ENCODE assay signal across 13 mouse cellular contexts in genomic region chr2:173563336-173563735, GRCm38 (mm10). TPM values are rescaled to one million over a fixed set of nuclear protein-coding genes. Genes with fewer than 3 reads are reported as not detected.
DNase-seq lines count a peak whose midpoint lies in the region; ATAC-seq and TF ChIP-seq lines count a peak whose summit lies in the region.
"Had no signal": no experiment of that assay in that cellular context is flagged by ENCODE, and none has a peak within 500 bp of the region (broad histone marks: within the 10 kb centered on the region; RNA-seq: fewer than 3 reads in every experiment).

No protein-coding gene starts in this region.

- TF ChIP-seq CTCF in kidney, postnatal 0 days (IDR thresholded peaks at IDR 0.05; ENCODE audit: low read depth): peak; percentile 67

- H3K36me3 ChIP-seq in kidney, postnatal 0 days (ENCODE audit: insufficient read depth, low read length): no peaks in the 10 kb centered on the region
- H3K36me3 ChIP-seq in kidney, embryonic 15.5 days: no peaks in the 10 kb centered on the region
- no peaks in the 10 kb centered on the region for H3K36me3 ChIP-seq in neural tube, embryonic 11.5 days (ENCODE audit: control insufficient read depth, insufficient read depth, low read length)
- H3K36me3 ChIP-seq in neural tube, embryonic 15.5 days: no peaks in the 10 kb centered on the region
- no peaks in the 10 kb centered on the region for H3K36me3 ChIP-seq in stomach, embryonic 15.5 days
- H3K36me3 ChIP-seq in heart, embryonic 10.5 days: no peaks in the 10 kb centered on the region
- H3K36me3 ChIP-seq: embryonic facial prominence, embryonic 12.5 days; G1E; liver, embryonic 13.5 days had no signal

- H3K4me2 ChIP-seq in kidney, postnatal 0 days (ENCODE audit: low read length): no peak overlapping the region
- no peak overlapping the region for H3K4me2 ChIP-seq in kidney, embryonic 15.5 days
- H3K4me2 ChIP-seq in neural tube, embryonic 11.5 days (ENCODE audit: low read depth): no peak overlapping the region
- H3K4me2 ChIP-seq in neural tube, embryonic 15.5 days: no peak overlapping the region
- no peak overlapping the region for H3K4me2 ChIP-seq in stomach, embryonic 15.5 days
- H3K4me2 ChIP-seq: embryonic facial prominence, embryonic 12.5 days; liver, embryonic 13.5 days had no signal

- H3K27me3 ChIP-seq in kidney, postnatal 0 days (ENCODE audit: insufficient read depth, low read length): no peaks in the 10 kb centered on the region
- peaks cover 9% of the 10 kb centered on the region; the same call in 1 of the 2 replicates for H3K27me3 ChIP-seq in kidney, embryonic 15.5 days
- no peaks in the 10 kb centered on the region for H3K27me3 ChIP-seq in neural tube, embryonic 11.5 days (ENCODE audit: control insufficient read depth, insufficient read depth, low read length)
- no peaks in the 10 kb centered on the region for H3K27me3 ChIP-seq in neural tube, embryonic 15.5 days (replicated peaks)
- H3K27me3 ChIP-seq in stomach, embryonic 15.5 days (replicated peaks): no peaks in the 10 kb centered on the region
- H3K27me3 ChIP-seq in heart, embryonic 10.5 days (ENCODE audit: insufficient read depth, poor library complexity, severe bottlenecking): no peaks in the 10 kb centered on the region; the same call in 1 of the 2 replicates
- H3K27me3 ChIP-seq: embryonic facial prominence, embryonic 12.5 days; liver, embryonic 13.5 days had no signal

- 0 out of 2 replicates have a peak, but pooled peaks cover 3% of the 10 kb centered on the region for H3K4me1 ChIP-seq in kidney, postnatal 0 days (replicated peaks; ENCODE audit: insufficient read depth, low read length)
- peaks cover 28% of the 10 kb centered on the region for H3K4me1 ChIP-seq in kidney, embryonic 15.5 days
- H3K4me1 ChIP-seq in neural tube, embryonic 11.5 days (ENCODE audit: control insufficient read depth, insufficient read depth, low read length): no peaks in the 10 kb centered on the region
- peaks cover 10% of the 10 kb centered on the region for H3K4me1 ChIP-seq in neural tube, embryonic 15.5 days
- H3K4me1 ChIP-seq in stomach, embryonic 15.5 days: peaks cover 9% of the 10 kb centered on the region
- H3K4me1 ChIP-seq in heart, embryonic 10.5 days: peaks cover 9% of the 10 kb centered on the region; the same call in 1 of the 2 replicates
- H3K4me1 ChIP-seq: embryonic facial prominence, embryonic 12.5 days; liver, embryonic 13.5 days had no signal

- H3K9ac ChIP-seq in kidney, postnatal 0 days (ENCODE audit: low read depth, low read length): no peak overlapping the region
- H3K9ac ChIP-seq in kidney, embryonic 15.5 days: no peak overlapping the region
- H3K9ac ChIP-seq in neural tube, embryonic 11.5 days (ENCODE audit: low read length): no peak overlapping the region
- H3K9ac ChIP-seq in neural tube, embryonic 15.5 days (replicated peaks): no peak overlapping the region
- no peak overlapping the region for H3K9ac ChIP-seq in stomach, embryonic 15.5 days
- H3K9ac ChIP-seq: embryonic facial prominence, embryonic 12.5 days; liver, embryonic 13.5 days had no signal

- WGBS in kidney, postnatal 0 days: 64% methylated on average over 7 of the region's 7 CpGs
- 78% methylated on average over 7 of the region's 7 CpGs for WGBS in kidney, embryonic 15.5 days
- WGBS in neural tube, embryonic 11.5 days: 76% methylated on average over 7 of the region's 7 CpGs
- 70% methylated on average over 7 of the region's 7 CpGs for WGBS in neural tube, embryonic 15.5 days
- WGBS in stomach, embryonic 15.5 days: 57% methylated on average over 7 of the region's 7 CpGs
- 68% methylated on average over 7 of the region's 7 CpGs for WGBS in heart, embryonic 10.5 days

- H3K9me3 ChIP-seq in kidney, postnatal 0 days (replicated peaks; ENCODE audit: low read length): no peaks in the 10 kb centered on the region
- no peaks in the 10 kb centered on the region for H3K9me3 ChIP-seq in kidney, embryonic 15.5 days (replicated peaks)
- no peaks in the 10 kb centered on the region for H3K9me3 ChIP-seq in neural tube, embryonic 11.5 days (ENCODE audit: control insufficient read depth, low read length)
- H3K9me3 ChIP-seq in neural tube, embryonic 15.5 days (replicated peaks): no peaks in the 10 kb centered on the region
- no peaks in the 10 kb centered on the region for H3K9me3 ChIP-seq in stomach, embryonic 15.5 days
- H3K9me3 ChIP-seq in heart, embryonic 10.5 days: no peaks in the 10 kb centered on the region
- H3K9me3 ChIP-seq: embryonic facial prominence, embryonic 12.5 days; liver, embryonic 13.5 days had no signal

- H3K4me3 ChIP-seq in kidney, postnatal 0 days (replicated peaks; ENCODE audit: low read depth, low read length): no peak overlapping the region
- H3K4me3 ChIP-seq in kidney, embryonic 15.5 days (replicated peaks): no peak overlapping the region
- H3K4me3 ChIP-seq in neural tube, embryonic 11.5 days (ENCODE audit: low read depth, low read length): no peak overlapping the region
- H3K4me3 ChIP-seq in neural tube, embryonic 15.5 days (replicated peaks): no peak overlapping the region
- H3K4me3 ChIP-seq in stomach, embryonic 15.5 days (replicated peaks): no peak overlapping the region
- H3K4me3 ChIP-seq in heart, embryonic 10.5 days: no peak overlapping the region
- H3K4me3 ChIP-seq: embryonic facial prominence, embryonic 12.5 days; liver, embryonic 13.5 days had no signal

- H3K27ac ChIP-seq in kidney, postnatal 0 days: no peak overlapping the region
- H3K27ac ChIP-seq in kidney, embryonic 15.5 days: no peak overlapping the region
- no peak overlapping the region for H3K27ac ChIP-seq in neural tube, embryonic 11.5 days (ENCODE audit: low read depth, low read length)
- no peak overlapping the region for H3K27ac ChIP-seq in neural tube, embryonic 15.5 days (replicated peaks)
- H3K27ac ChIP-seq in stomach, embryonic 15.5 days: peak overlapping the region; percentile 41; the same call in 1 of the 2 replicates
- H3K27ac ChIP-seq in heart, embryonic 10.5 days: no peak overlapping the region
- H3K27ac ChIP-seq: liver, embryonic 13.5 days had no signal

- DNase-seq in kidney, postnatal 0 days (ENCODE audit: low spot score): peak; percentile 50
- peak; percentile 38 for DNase-seq in neural tube, embryonic 11.5 days (ENCODE audit: low spot score)
- peak; percentile 27 for DNase-seq in forelimb bud, embryonic 11.5 days (ENCODE audit: low read depth, low spot score)
- DNase-seq in gastrocnemius, postnatal 25 days: no peak
- no peak for DNase-seq in heart, embryonic 10.5 days (ENCODE audit: low spot score)
- DNase-seq: gastrocnemius, postnatal 14 days; kidney, adult 11 months; liver, embryonic 13.5 days had no signal

- no peak for ATAC-seq in kidney, postnatal 0 days (replicated peaks; ENCODE audit: low FRiP score, low read depth)
- ATAC-seq in kidney, embryonic 15.5 days (replicated peaks; ENCODE audit: low FRiP score): no peak
- ATAC-seq in neural tube, embryonic 11.5 days (ENCODE audit: insufficient read depth, low FRiP score, low TSS enrichment): no peak
- no peak for ATAC-seq in neural tube, embryonic 15.5 days (ENCODE audit: low FRiP score)
- no peak for ATAC-seq in stomach, embryonic 15.5 days (ENCODE audit: insufficient read depth, low FRiP score, low read depth)

RNA-seq across cellular contexts. Expression of gene Ankrd60, which starts 14.8 kb away (rescaled TPM):
- polyA plus RNA-seq in kidney, postnatal 0 days (2015; fragmentation: Nextera tagmentation; extraction: Ambion mirVana): not detected in 2 replicates
- not detected in 2 replicates for polyA plus RNA-seq in kidney, embryonic 15.5 days (2015; fragmentation: Nextera tagmentation; extraction: Ambion mirVana)
- not detected in 2 replicates for polyA plus RNA-seq in neural tube, embryonic 11.5 days (2014; fragmentation: Nextera tagmentation; extraction: Ambion mirVana)
- polyA plus RNA-seq in neural tube, embryonic 15.5 days (2015; fragmentation: Nextera tagmentation; extraction: Ambion mirVana): not detected in 2 replicates
- not detected in 2 replicates for polyA plus RNA-seq in stomach, embryonic 15.5 days (2015; fragmentation: Nextera tagmentation; extraction: Ambion mirVana)
- total RNA-seq in gastrocnemius, postnatal 25 days (2021): not detected
- polyA plus RNA-seq in heart, embryonic 10.5 days (2016; fragmentation: Nextera tagmentation; extraction: Ambion mirVana): not detected in 2 replicates
- total RNA-seq: G1E; gastrocnemius, postnatal 14 days had no signal
- polyA plus RNA-seq: embryonic facial prominence, embryonic 12.5 days; G1E; liver, embryonic 13.5 days had no signal

RNA-seq across cellular contexts. Expression of gene 1700021F07Rik, which starts 41.0 kb away (rescaled TPM):
- polyA plus RNA-seq in kidney, postnatal 0 days (2015; fragmentation: Nextera tagmentation; extraction: Ambion mirVana): not detected in 2 replicates
- not detected in 2 replicates for polyA plus RNA-seq in kidney, embryonic 15.5 days (2015; fragmentation: Nextera tagmentation; extraction: Ambion mirVana)
- not detected in 2 replicates for polyA plus RNA-seq in neural tube, embryonic 11.5 days (2014; fragmentation: Nextera tagmentation; extraction: Ambion mirVana)
- polyA plus RNA-seq in neural tube, embryonic 15.5 days (2015; fragmentation: Nextera tagmentation; extraction: Ambion mirVana): not detected in 2 replicates
- polyA plus RNA-seq in stomach, embryonic 15.5 days (2015; fragmentation: Nextera tagmentation; extraction: Ambion mirVana): not detected in 2 replicates
- not detected for total RNA-seq in gastrocnemius, postnatal 25 days (2021)
- not detected in 2 replicates for polyA plus RNA-seq in heart, embryonic 10.5 days (2016; fragmentation: Nextera tagmentation; extraction: Ambion mirVana)
- total RNA-seq: G1E; gastrocnemius, postnatal 14 days had no signal
- polyA plus RNA-seq: embryonic facial prominence, embryonic 12.5 days; G1E; liver, embryonic 13.5 days had no signal

Comparison
In these comparisons a context has a peak if more than half of its experiments do, and no peak if none do; other contexts are left out.
1. DNase-seq: peak in kidney, postnatal 0 days (single experiment), neural tube, embryonic 11.5 days (single experiment) and forelimb bud, embryonic 11.5 days (single experiment); none in gastrocnemius, postnatal 25 days (single experiment) and heart, embryonic 10.5 days (single experiment).